Mouse (Mus musculus): ENCODE data around the gene Hspb6. TPM values are rescaled to one million over a fixed set of nuclear protein-coding genes. Genes with fewer than 3 reads are reported as not detected.

Gene Hspb6
- total RNA-seq (2023), result 1 to 10 TPM; 3.0 to 4.3 TPM

DNA sequence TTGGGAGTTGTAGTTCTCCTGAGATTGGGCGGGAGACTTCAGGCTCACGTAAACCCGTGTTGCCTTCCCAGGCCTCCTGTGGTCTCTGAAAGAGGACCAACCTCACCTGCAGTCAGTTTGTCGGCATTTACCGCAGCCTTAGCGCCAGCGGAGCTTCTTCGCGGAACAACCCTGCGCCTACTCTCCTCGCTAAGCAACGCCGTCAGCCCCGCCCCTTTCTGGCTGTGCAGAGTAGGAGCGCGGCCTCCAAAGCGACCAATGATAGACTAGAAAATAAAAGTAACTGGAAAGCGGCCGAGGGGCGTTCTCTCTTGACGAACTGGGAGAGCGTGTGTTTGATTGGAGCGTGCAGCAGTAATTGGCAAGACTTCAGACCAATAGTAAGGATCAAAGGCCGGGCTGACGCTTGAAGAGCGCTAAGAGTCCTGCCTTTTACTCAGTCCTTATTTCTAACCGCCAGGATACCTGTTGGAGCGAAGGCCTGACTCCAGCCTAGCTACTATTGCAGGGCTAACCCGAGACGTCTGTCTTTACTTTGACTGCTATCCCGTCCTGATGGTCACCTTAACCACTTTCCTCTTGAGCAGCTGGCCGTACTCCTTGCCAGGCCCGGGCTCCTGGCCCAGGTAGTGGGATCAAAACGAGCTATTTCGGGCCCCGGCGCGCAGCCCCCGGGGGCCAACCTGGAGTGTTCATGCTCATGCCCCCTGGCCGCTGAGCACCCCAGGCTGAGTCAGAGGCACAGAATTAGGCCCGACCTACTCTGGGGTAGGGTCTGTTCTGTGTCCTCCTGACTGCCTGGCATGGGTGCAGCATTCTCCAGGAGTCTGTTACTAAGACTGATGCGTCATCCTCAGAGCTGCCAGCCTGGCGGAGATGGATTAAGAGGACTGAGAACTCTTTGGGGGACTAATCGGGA, at the start of gene Hspb6, which contains the start of gene Proser3:
Hspb6 (plus strand) TSS at position 77 of the 919 bp plus-strand sequence.
Proser3 (minus strand) TSS at position 198 of the 919 bp plus-strand sequence.

DNA sequence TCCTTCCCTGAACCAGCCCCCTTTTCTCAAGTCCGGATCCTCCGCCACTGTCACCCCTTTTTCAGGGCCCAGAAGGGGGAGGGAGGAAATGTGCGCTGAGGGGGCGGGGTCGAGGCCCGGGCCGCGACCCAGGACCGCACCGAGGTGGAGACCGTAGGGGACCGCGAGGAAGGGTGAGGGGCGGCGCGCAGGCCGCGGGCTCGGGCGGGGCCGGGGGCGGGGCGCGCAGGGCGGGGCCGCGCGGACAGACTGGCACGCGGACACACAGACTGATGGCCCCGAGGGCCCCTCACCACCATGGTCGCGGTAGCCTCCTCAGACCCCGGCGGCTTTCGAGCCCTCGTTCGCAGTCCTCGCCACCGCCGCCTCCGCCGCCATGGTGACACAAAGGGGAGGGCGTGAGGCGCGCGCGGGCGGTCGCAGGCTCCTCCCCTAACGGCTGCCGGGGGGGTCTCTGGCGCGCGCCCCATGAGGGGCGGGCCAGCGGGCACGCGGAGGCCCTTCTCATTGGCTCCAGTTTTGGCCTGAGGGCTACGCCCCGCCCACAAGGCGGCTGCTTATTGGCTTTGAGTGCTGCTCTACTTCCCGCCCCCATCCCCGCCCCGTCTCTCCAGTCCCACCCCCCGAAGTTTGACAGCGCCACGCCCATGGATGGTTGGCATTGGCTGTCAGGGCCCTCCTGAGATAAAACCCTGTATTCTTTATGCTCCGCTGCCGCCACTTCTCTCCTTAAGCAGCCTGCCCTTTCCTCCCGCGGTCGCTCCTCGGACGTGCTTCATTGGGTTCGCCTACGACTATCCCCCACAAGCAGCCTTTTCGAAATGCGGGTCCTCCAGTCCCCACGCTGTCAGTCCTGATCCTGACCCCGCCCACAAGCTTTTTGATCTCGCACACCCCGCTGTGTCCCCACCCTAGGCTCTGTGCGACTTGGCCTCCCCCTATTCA, 17.1 kb upstream of the Hspb6 start, which contains the start of gene Arhgap33:
Arhgap33 (minus strand) TSS at position 428 of the 945 bp plus-strand sequence.

DNA sequence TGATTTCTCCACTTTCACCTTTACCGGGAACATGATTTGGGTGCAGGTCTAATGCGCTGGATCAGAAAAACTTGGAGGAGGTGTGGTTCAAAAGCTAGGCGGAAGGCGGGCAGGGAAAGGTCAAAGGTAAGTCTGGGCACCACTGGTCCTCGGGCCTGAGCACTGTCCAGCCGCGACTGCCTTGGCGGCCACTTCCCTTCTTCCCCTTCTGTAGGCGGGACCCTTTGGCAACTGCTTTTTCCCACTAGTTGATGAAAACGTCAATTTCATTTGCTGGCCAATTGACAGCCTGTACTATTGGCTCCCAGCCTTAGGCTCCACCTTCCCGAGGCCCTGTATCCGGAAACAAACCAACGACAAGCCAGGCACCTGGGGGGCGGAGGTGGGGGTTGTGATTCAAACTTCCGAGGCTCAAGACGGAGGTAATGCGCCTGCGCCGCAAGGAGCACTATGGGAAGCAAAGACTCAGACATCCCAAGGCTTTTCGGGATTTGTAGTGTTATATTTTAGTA, 7.5 kb downstream of the Hspb6 start, which contains the start of gene Lin37:
Lin37 (minus strand) TSS at position 396 of the 512 bp plus-strand sequence.

DNA sequence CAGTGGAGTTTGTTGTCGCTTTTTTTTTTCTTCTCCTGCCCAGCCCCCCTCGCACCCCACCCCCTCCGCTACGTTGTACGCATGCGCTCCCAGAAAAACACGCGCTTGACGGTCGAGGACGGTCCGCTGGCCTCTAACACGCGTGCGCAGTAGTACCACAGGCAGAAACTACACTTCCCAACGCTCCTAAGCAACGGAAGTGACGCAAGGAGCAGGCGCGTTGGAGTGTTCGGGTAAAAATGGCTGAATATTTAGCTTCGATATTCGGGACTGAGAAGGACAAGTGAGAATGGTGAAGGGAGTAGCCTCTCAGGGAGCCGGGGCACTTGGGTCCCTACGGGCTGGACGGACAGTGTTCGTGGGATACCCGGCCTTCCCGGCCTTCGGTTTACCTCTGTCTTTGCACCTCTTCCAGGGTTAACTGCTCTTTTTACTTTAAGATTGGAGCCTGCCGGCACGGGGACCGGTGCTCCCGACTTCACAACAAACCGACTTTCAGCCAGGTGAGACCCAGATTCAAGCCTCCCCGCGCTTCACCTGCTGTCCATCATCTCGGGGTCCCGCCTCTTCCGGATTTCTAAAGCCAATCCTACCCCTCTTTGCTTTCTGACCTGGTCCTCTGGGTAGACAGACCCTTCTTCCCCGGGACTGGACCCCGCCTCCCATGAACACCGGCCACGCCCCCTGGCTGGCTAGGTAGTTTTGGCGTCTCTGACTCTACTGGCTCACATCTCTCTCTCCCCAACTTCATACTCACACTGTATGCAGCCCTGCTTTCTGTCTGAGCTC, 11.3 kb downstream of the Hspb6 start, which contains the start of the genes U2af1l4, Gm49396 and Psenen:
U2af1l4 (plus strand) TSS at position 185 of the 789 bp plus-strand sequence.
Gm49396 (plus strand) TSS at position 228 of the 789 bp plus-strand sequence.
Psenen (minus strand) TSS at position 511 of the 789 bp plus-strand sequence.

DNA sequence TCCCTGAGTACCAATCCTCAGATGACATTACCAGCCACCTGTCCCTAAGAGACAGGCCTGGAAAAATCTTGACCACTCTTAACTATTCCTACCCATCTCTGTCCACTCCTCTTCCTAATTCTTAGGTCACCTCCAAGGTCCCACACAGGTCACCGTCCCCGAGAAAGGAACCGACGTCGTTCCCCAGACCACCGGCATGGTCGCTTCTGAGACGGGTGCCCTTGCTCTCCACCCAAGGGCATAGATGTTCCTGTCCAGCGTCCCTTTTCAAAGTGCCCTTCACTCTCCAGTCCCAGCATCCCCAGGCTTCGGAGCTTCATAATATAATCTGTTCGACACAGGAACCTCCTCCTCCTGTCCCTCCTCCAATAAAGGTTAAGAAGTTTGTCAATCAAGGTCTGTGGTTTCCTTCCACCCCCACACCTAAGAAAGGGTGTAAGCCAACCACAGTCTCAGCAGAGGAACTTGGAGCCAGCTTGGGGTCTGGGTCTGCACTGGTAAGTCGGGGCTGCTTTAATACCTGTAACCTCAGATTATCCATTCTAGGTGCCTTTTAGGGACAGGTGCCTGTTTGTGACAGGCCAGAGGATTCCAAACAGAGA, 13.1 kb downstream of the Hspb6 start, which contains the start of gene Igflr1:
Igflr1 (plus strand) TSS at position 458 of the 602 bp plus-strand sequence.

DNA sequence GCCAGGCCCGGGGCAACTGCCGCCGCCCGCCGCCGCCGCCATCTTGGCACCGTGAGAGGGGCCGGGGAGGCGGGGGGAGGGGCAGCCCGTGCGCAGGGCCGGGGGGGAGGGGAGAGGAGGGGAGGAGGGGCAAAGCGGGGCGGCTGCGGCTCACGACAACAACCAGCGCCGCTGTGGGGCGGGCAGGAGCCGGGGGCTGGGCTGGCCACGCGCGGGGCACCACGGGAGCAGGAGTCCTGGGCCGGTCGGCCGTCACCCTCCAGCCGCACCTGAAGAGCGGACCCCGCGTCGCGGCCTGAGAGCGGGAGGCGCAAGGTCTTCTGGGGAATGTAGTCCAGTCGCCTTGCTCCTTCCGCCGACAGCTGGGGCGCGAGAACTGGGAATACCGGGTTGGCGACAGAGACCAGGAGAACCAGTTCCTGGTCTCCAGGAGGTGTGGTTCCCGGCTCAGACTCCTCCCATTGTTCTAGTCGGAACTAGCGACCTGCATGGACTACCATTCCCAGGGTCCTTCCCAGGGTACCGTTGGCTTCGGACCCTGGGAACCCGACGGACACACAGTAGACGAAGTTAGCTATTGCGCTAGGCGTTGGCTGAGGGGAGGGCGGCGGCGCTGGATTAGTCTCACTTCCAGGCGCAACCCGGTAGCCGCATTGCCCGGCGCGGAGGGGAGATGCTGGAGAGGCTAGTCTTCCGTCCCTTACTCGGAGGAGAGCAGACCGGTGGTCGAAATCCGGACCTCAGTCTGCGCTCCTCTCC, 36.9 kb downstream of the Hspb6 start, which contains the start of gene Kmt2b:
Kmt2b (minus strand) TSS at position 51 of the 759 bp plus-strand sequence.

DNA sequence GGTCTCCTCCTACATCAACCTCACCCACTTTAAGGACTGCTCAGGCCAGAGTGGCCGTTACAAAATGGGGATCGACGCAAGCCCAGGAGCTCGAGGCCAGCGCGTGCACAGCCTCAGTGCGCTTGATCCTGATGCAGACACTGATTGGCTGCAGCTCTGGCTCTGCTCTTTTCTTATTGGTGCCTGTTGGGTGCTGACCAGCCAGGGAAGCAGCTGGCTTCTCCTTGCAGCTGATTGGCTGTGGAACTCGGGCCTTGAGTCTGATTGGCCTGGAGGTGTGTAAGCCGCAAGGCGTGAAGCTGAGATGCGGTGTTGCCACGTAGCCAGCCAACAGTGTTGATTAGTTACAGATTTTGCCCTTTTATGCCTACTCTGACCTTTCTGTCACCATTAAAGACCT, 46.8 kb downstream of the Hspb6 start, which contains the start of gene Zbtb32:
Zbtb32 (minus strand) TSS at position 124 of the 400 bp plus-strand sequence.

Other genes with a start within 250 kb of the Hspb6 start
- gene Alkbh6, start 243.5 kb upstream of the Hspb6 start, total RNA-seq (2023), result 10 to 100 TPM; 63.1 to 67.2 TPM
- 1 to 10 TPM; 2.2 to 3.6 TPM for gene Syne4, start 237.4 kb upstream of the Hspb6 start, total RNA-seq (2023)
- gene E130208F15Rik, start 230.4 kb upstream of the Hspb6 start, total RNA-seq (2023), result 1 to 10 TPM; 3.9 to 6.6 TPM
- gene Sdhaf1, start 228.3 kb upstream of the Hspb6 start, total RNA-seq (2023), result 10 to 100 TPM; 11.4 to 20.5 TPM
- not detected for gene Lrfn3, start 189.4 kb upstream of the Hspb6 start, total RNA-seq (2023)
- 10 to 100 TPM; 68.2 to 78.3 TPM for gene Tyrobp, start 138.4 kb upstream of the Hspb6 start, total RNA-seq (2023)
- 10 to 100 TPM; 48.5 to 50.5 TPM for gene Hcst, start 132.3 kb upstream of the Hspb6 start, total RNA-seq (2023)
- 100 to 1,000 TPM; 400 to 437 TPM for gene Nfkbid, start 130.4 kb upstream of the Hspb6 start, total RNA-seq (2023)
- gene Aplp1, start 106.6 kb upstream of the Hspb6 start, total RNA-seq (2023), result not detected
- not detected for gene Kirrel2, start 94.5 kb upstream of the Hspb6 start, total RNA-seq (2023)
- gene Nphs1, start 93.9 kb upstream of the Hspb6 start, total RNA-seq (2023), result not detected
- gene Prodh2, start 58.6 kb upstream of the Hspb6 start, total RNA-seq (2023), result not detected
- 10 to 100 TPM; 18.6 to 20.7 TPM for gene Arhgap33, start 17.1 kb upstream of the Hspb6 start, total RNA-seq (2023)
- gene Proser3, start 121 bp downstream of the Hspb6 start, total RNA-seq (2023), result 10 to 100 TPM; 18.8 to 27.2 TPM
- gene Lin37, start 7.7 kb downstream of the Hspb6 start, total RNA-seq (2023), result 10 to 100 TPM; 42.2 to 45.2 TPM
- 100 to 1,000 TPM; 107 to 109 TPM for gene U2af1l4, start 11.1 kb downstream of the Hspb6 start, total RNA-seq (2023)
- 10 to 100 TPM; 13.9 to 14.0 TPM for gene Gm49396, start 11.2 kb downstream of the Hspb6 start, total RNA-seq (2023)
- gene Psenen, start 11.4 kb downstream of the Hspb6 start, total RNA-seq (2023), result 100 to 1,000 TPM; 129 to 145 TPM
- 1 to 10 TPM; 7.3 to 7.7 TPM for gene Igflr1, start 13.2 kb downstream of the Hspb6 start, total RNA-seq (2023)
- gene Kmt2b, start 36.5 kb downstream of the Hspb6 start, total RNA-seq (2023), result 100 to 1,000 TPM; 119 to 136 TPM
- 1 to 10 TPM in 1 of 2 experiments, under 1 TPM in 1; 0.90 to 1.5 TPM for gene Zbtb32, start 46.7 kb downstream of the Hspb6 start, total RNA-seq (2023)
- under 1 TPM; 0.39 to 0.52 TPM for gene Upk1a, start 60.7 kb downstream of the Hspb6 start, total RNA-seq (2023)
- gene Cox6b1, start 74.0 kb downstream of the Hspb6 start, total RNA-seq (2023), result 100 to 1,000 TPM; 211 to 273 TPM
- not detected for gene Etv2, start 83.7 kb downstream of the Hspb6 start, total RNA-seq (2023)
- gene Rbm42, start 98.1 kb downstream of the Hspb6 start, total RNA-seq (2023), result 100 to 1,000 TPM in 1 of 2 experiments, 10 to 100 TPM in 1; 96.7 to 103 TPM
- gene Haus5, start 112.8 kb downstream of the Hspb6 start, total RNA-seq (2023), result 10 to 100 TPM; 59.7 to 71.7 TPM
- gene Pmis2, start 119.4 kb downstream of the Hspb6 start, total RNA-seq (2023), result not detected
- not detected for gene 2200002J24Rik, start 146.7 kb downstream of the Hspb6 start, total RNA-seq (2023)
- under 1 TPM; 0.29 to 0.59 TPM for gene Atp4a, start 160.0 kb downstream of the Hspb6 start, total RNA-seq (2023)
- 10 to 100 TPM; 46.8 to 50.0 TPM for gene Tmem147, start 177.4 kb downstream of the Hspb6 start, total RNA-seq (2023)
- not detected for gene Gapdhs, start 191.5 kb downstream of the Hspb6 start, total RNA-seq (2023)
- 1 to 10 TPM; 3.8 to 5.0 TPM for gene Sbsn, start 199.3 kb downstream of the Hspb6 start, total RNA-seq (2023)
- not detected for gene Dmkn, start 211.6 kb downstream of the Hspb6 start, total RNA-seq (2023)
- not detected for gene Krtdap, start 235.7 kb downstream of the Hspb6 start, total RNA-seq (2023)